Mouse (Mus musculus) gastrocnemius, postnatal 36 days (tissue): Measurements from ENCODE around the gene Amz2. TPM values are rescaled to one million over a fixed set of nuclear protein-coding genes. Genes with fewer than 3 reads are reported as not detected.

Source experiments
- DNase-seq, 2 experiments: peaks; one replicate each; pipeline ENCODE4 v3.0.0; 2022
- intact Hi-C: fragments of 180-260 bp; cut with DNase I; formaldehyde crosslinking; loops from one replicate; pipeline ENCODE4 v1.15.1; 2025
- long read RNA-seq, 2 experiments: library from polyadenylated mRNA; stranded (forward); transcript quantifications; one replicate each; pipeline ENCODE4 v2.0.0; 2021
- total RNA-seq, 2 experiments: library from RNA; stranded (reverse); gene quantifications; 2 replicates each; pipeline ENCODE4 v1.2.3; 2021

Amz2 gene
- 10 to 100 TPM; 60.1 to 63.4 TPM for total RNA-seq
- long read RNA-seq, experiment 1, transcript Amz2-202 (9 exons, 2,816 nt), result major isoform, 39 of 64 reads
- long read RNA-seq, experiment 1, partial matches to known transcripts, result 10 of 64 reads
- long read RNA-seq, experiment 1, other reads (novel, unspliced or antisense), result 11 of 64 reads
- long read RNA-seq, experiment 2, transcript Amz2-202 (9 exons, 2,816 nt), result major isoform, 56 of 95 reads
- long read RNA-seq, experiment 2, partial matches to known transcripts, result 9 of 95 reads
- long read RNA-seq, experiment 2, other reads (novel, unspliced or antisense), result 24 of 95 reads

DNA sequence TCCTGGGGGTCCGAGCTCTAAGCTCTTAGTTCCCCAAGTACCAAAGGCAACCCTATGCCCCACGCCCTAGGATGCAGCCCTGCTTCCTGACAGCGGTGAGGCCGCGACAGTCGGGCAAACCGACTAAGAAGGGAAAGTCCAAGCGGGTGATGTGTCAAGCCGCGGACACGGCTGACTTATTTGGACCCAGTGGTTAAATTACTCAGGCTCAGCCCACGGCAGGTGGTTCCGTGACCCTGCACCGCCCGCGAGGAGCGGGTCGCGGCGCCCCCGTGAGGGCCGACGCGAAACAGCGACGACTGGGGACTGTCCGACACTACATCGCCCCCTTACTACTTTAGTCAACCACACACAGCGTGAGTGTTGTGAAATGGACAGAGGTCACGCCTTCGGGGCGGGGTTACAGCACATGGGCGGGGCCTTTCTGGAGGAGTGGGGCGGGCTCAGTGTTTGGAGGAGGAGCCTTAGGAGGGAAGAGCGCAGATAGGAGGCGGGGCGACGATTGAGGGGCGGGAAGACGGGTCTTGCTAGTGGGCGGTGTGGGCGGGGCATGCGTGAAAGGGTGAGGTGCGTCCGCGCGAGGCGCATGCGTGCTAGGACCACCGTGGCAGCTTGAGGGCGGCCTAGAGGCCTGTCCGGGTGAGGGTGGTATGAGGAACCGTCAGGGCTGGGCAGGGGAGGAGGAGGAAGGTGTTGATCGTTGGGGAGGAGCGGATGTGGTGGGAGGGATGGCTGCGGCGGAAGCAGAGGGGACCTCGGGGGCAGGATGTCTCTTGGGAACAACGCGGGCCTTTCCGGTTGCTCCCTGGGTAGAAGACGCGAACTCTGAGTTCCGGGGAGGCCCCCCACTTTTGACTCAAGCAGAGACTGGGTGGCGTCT lies at the start of gene Amz2:
TSS of gene Amz2 (plus strand) at position 555 of the 880 bp plus-strand sequence.
- DNase-seq, result peak; percentile 99 to 100
- intact Hi-C loops, result loop anchor here (1.0 to 5.0 kb wide), 2 partner anchors 93 to 503 kb away; partner anchors contain the start of gene Axin2

DNA sequence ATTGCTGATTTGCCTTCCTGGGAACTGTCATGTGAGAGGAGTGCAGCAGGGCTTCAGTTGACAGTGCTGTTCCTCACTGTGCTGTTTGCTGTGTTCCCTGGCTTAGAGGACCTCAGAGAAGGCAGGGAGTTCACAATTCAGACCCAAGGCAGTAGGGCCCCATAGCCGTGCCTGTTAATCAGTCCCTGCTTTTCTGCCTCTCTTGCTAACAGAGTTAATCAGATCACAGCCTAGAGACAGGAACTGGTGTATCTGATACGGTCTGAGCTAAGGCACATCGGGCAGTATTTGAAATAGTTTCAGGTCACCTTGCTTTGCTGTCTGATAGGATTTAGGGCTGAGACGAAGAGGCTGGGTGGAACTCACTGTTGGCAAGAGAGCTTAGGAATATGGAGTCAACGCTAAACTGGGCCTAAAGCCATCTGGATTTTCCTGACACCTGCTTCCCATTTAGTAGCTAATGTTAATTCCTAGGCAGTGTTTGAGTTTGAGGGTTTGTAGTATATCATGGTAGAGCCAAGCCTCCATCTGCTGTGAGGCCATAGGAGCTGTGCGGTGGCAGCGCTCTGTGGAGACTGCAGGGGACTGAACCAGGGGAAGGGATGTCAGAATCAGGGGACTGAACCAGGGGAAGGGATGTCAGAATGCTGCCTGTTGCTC lies 49.1 kb upstream of the Amz2 start:
- no peak for DNase-seq
- intact Hi-C loops, result no loop called here

DNA sequence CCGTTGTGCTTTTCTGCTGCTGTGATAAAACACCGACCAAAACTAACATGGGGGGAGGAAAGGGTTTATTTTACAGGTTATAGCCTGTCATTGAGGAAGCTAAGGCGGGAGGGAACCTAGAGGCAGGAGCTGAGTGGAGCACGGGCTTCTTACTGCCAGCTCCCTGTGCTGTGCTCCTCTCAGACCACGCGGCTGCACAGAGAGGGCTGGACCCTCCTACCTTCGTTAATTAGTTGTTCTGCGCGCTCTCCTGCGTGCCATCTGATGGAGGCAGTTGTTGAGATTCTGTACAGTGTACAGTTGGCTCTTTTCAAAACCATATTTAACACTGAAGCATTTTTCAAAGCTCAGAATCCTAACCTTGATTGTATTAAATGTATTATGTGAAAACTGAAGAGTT lies 48.3 kb upstream of the Amz2 start:
- no peak for DNase-seq
- intact Hi-C loops, result no loop called here

DNA sequence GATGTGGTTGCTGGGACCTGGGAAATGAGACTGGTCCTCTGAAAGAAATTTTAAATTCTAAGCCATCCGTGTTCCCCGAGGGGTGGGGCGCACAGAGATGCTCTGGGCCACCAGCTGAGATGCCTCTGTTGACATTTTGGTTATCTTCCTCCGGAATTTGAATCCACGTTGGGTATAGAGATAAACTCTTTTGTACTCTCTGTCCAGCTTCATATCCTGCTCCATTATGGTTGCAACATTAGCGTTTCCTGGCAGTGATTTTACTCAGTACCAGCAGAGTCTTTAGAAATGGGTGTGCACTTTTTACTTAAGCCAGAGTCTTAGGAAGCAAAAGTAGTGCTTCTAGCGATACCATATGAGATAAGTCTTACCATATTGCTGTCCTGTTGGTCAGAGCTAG lies 47.7 kb upstream of the Amz2 start:
- no peak for DNase-seq
- intact Hi-C loops, result no loop called here

DNA sequence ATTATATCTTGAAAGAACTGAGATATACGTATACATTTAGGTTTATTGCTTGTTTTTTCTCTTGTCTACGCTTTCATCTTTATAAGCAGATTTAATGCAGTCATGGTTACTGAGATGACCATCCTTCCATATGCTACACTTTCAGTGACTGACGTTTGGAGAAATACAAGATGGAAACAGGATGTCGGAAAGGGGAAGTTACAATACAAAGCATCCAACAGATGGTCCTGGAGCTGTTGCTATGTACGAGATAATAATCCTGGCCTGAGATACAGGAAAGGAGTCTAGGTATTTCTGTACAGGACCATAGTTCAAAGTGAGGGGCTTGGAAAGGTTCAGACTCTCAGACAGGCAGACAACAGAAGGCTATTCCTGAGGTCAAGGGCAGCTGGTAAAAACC lies 45.1 kb upstream of the Amz2 start:
- intact Hi-C loops, result no loop called here

DNA sequence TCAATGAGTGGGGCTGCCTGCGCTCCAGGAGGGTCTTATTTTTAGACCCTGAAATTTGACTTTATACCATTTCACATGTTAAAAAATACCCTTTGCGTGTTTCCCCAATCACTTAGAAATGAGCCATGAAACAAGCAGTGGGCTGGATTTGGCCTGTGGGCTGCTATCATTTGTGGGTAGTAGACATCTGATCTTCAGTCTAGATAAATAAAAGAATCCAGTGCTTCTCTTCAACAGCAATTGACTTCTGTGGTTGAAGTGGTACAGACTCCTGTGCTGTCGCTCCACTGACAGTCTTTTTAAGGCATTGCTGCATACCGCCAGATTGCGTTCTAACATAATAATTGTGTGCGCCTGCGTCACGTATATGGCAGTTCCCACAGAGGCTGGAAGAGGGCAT lies 40.5 kb upstream of the Amz2 start:
- DNase-seq, result no peak
- intact Hi-C loops, result no loop called here

More for the DNA sequence above, 45.1 kb upstream of the Amz2 start:
- no peak for DNase-seq

DNA sequence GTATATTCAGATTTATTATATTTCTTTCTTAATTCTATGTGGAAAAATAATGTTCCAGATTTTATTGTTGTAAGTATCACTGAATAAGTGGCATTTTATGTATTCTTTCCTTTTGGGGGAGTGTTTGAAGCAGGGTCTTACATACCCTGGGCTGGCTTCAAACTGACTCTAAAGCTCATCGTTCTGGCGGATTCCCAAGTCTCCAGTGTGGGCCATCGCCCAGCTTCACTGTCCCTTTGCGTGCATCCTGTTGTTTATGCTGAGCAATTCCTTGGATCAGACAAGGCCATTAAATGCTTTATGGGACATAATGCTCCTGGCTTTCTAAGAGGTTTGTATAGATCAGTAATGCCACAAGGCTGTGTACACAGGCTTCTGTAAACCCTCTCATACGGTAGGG lies 36.7 kb upstream of the Amz2 start:
- intact Hi-C loops, result no loop called here
- DNase-seq, result no peak

DNA sequence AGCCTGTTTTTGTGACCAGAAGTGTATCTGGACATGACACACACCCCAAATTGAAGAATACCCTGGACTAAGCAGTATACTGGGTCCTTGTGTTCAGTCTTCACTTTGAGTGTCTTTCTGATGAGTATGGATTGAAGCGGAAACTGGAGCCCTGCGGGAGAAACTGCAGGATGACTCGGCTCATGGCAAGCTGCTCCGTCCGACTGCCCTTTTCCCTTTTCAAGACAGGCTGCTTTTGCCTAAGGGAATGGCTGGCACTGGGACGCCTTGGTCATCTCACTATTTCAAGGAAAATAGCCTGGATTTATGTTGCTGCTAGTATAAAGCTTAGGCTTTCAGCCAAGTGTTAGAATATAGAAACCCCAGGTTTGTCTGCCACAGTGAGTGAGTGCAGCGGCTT lies 34.5 kb upstream of the Amz2 start:
- DNase-seq, result no peak
- intact Hi-C loops, result no loop called here

DNA sequence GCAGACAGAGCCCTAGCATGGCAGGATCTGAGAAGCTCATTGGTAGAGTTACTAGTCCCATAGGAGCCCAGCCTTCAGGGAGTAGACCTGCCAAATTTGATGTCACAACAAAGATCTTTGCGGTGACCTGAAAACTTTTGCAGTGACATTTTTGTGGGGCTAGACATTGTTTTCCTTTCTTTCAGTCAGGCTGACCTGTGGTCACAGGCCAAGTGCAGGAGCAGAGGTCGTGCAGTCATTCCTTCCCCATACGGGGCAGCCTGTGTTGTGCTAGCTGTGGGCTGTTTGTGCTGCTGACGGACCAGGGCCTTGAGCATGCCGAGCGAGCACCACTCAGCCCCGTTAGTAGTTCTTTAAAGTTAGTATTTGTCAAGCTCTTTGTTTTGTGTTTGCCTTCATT lies 34.0 kb upstream of the Amz2 start:
- DNase-seq, result no peak
- intact Hi-C loops, result no loop called here

DNA sequence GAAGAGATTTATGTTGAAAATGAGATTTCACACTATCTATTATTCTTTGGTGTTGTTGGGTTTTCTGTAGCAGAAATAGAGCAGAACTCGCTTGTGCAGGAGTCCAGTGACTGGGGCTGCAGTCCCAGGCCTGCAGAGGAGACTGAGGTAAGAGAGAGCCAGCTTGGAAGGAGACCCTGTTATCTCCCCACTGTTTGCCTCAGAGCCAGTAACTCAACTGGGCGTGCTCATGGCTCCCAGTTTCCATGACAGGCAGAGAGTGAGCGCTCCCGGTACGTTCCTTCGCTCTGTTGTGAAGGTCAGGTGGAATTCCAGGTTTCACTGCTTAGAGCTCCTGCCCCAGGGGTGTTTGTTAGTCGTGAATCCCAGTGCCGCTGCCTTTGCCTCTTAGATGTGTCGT lies 33.1 kb upstream of the Amz2 start:
- intact Hi-C loops, result no loop called here
- DNase-seq, result no peak

DNA sequence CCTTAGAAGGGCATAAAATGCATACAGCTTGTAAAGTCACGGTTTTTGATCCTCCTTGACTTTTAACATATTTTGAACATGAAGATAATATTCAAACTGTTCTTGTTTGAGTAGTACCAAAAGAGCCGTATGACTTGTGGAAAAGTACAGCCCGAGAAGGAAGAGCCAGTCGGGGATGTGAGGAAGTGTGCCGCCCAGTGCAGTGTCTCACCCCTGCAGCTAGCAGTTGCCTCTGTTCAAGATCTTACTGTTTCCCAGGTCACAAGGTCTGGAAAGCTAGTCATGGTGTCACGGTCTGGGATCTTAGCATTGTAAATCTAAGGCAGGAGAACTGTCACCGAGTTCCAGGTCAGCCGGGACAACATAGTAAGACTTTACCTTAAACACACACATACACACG lies 31.0 kb upstream of the Amz2 start:
- intact Hi-C loops, result no loop called here
- no peak for DNase-seq

DNA sequence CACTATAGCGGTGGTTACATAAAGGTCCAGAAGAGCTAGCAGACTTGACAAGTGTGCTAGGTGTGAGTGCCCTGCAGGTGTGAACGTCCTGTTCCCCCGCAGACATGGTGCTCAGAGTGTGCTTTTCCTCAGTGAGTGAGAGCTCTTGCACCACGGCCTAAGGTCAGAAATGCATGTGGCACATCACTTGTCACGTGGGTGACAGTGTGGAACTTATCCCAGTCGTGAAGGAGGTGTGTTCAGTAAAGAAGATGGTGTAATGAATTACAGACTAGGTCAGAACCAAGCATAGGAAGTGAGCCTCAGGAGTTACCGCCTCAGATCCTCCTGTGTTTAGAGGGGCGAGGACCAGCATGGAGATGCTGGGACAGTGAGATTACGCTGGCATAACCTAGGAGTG lies 30.5 kb upstream of the Amz2 start:
- no peak for DNase-seq
- intact Hi-C loops, result no loop called here

DNA sequence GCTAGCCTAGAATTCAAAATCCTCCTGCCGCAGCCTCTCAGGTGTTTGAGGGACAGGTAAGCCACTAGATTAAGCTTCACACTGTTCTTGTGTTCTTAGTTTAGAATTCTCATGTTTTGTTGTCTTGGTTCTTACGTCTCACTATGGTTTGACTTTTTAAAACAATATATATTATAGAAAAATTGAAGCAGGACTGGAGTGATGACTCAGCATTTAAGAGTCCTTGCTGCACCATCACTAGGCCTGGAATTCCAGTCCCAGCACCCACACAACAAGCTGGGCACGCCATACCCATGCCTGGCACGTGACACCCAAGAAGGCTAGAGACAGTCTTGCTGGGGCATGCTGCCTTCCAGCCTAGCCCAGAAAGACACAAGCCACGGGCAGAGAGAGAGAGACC lies 19.3 kb upstream of the Amz2 start:
- intact Hi-C loops, result no loop called here
- no peak for DNase-seq

DNA sequence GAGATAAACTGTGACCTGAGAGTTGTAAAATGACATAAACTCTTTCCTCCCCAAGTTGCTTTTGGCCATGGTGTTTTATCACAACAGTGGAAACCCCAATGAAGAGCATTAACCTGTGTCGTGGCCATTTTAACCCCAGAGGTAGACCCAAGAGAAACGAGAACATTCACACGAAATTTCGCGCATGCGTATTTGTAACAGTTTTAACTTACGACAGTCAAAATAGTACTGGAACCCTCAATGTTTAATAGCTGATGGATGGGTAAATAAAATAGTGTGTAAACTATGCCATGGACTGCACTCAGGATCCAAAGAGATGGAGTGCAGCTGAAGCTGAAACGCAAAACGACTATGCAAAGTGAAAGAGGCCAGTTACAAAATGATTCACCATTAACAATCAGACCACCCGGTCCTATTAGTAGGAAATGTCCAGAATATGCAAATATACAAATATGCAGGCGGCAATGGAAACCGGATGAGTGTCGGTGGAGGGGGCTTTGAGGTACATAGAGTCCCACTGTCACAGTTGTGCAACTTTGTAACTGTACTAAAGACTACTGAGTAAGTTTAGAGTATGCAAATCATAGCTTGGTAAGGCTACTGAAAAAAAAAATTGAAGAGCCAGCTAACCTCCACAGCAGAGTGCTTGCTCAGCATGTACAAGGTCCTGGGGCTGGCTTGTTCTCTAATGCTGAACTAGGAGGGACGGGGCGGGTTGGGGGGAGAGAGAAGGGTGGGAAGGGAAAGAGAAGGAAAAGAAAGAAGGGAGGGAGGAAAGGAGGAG lies 15.4 kb upstream of the Amz2 start:
- intact Hi-C loops, result no loop called here
- DNase-seq, result no peak

DNA sequence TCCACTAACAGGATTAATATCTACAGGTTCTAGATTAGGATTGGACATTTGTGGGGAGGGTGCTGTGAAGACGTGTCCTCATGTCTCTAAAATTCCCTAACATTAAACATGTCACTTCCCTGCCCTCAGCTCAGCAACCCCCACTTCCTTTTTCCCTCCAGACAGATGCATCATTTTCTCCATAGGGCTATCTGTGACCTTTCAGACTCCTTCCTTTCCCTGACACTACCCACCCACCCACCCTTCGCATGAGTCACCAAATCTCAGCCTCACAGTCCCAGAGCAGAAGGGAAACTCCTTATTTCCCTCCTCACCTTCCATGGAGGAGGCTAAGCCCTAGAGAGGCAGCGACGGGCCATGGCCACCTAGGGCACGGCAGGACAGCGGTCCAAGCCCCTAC lies 12.1 kb upstream of the Amz2 start, which contains the start of gene 9930022D16Rik:
TSS of gene 9930022D16Rik (plus strand) at position 301 of the 400 bp plus-strand sequence.
- intact Hi-C loops, result no loop called here
- no peak for DNase-seq

DNA sequence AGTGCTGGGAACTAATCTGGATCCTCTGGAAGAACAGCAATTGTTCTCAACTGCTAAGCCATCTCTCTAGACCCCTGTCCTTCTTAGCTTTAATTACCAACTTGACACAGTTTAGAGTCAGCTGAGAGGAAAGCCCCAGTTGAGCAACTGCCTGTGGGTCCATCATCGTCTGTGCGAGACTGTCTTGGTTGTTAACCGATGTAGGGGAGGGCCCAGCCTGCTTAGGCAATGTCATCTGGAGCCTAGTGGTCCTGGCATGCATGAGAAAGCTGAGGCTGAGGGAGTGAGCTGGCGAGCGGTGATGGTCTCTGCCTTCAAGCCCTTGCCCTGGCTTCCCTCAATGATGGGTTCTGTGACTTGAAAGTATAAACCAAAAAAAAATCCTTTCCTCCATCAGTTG lies 10.9 kb upstream of the Amz2 start:
- intact Hi-C loops, result no loop called here
- no peak for DNase-seq

DNA sequence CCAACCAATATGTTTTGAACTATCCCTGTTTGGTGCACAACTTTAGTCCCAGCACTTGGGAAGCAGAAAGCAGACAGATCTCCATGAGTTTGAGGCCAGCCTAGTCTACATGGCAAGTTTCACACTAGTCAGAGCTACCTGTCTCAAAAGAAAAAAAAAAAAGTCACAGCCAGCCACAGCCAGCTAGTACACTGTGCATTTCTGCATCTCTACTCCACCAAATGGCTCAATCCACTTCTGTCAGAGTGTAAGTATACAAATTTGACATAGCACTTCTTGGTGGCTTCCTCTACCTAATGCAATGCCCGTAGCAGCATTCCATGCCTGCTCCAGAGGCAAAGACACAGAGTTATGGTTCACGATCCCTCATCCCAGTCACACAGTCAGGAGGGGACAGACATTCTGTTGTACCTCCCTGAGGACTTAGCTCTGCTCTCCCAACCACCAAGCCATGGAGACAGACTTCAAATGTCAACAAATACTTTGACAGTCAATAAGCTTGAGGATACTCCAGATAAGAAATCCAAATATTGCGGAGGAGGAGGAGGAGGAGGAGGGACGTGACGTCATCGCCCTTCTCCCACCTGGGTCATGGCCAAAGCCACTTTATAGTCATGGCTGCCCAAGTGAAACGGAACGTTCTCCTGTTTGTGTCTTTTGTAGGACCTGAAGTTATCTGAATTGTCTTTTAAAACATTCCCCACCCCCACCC lies 8.9 kb upstream of the Amz2 start:
- DNase-seq, result no peak
- intact Hi-C loops, result no loop called here

DNA sequence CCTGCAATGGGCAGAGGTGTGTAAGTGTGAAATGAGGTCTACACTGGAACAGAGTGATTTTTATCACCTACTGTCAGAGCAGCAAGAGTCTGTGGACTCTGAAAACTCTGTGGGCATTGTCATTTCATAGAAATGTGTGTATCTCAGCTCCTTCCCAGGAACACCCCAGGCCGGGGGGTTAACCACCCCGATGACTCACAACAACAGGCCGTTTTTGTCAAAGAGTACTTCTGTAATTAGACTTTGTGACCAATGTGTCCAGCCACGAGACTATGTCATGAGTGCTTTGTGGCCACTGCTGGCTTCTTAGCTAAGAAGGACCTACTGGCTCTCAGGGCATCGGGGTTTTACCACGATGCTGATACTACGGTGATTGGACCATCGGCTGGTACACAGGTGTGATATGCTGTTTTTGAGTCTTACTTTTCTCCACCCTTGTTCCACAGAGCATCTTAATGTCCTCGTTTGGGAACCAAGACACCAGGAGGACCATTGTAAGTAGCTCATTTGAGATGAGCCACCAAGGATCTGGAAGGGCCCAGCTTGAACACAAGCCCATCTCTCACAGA lies 8.2 kb upstream of the Amz2 start:
- intact Hi-C loops, result no loop called here

DNA sequence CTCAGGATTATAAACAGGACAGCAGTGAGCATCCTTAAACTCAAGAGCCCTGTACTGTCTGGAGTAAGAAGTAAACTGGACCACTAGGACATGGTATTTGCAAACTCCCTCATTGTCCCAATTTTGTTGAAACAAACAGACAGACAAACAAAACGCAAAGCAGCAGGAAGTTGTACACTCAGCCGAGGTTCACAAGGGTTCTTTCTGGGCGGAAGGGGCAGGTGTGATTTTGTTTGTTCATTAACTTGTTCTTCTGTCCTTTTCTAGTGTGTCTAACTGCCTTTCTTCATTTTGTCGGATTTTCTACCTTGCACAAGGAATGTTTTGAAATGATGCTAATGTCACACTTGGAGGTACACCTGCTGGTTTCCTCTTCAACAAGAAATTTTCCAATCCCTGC lies 6.3 kb upstream of the Amz2 start:
- intact Hi-C loops, result no loop called here
- no peak for DNase-seq

More for the DNA sequence above, 8.2 kb upstream of the Amz2 start:
- no peak for DNase-seq
